In the genomic region with DNA sequence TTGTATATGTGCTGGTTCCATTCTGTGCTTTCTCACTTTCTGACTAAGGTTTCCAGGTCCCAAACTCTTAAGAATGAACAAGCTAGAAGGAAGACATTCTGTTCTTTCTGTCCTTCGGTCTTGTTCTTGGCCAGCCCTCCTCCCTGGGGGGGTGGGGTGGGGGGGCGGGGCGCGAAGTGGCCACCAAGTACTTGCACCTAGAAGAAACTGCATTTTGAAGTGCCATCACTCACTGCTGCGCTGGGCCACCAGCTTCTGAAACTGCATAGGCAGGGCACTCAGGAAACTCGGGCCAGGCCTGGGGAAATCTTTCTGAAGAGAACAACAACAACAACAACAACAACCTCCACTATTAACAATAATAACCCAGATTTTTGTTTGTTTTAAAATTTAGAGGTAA, we compare ENCODE assay signal across 14 mouse cellular contexts.
"Had no signal": no experiment of that assay in that cellular context is flagged by ENCODE, and none has a peak within 500 bp of the region (broad histone marks: within the 10 kb centered on the region; RNA-seq: fewer than 3 reads in every experiment).

No protein-coding gene starts in this region.

- DNase-seq: kidney, adult 11 months; kidney, adult 8-10 months; kidney, postnatal 10 days; kidney, postnatal 4 days; left cerebral cortex, postnatal 4 days; lung, adult 18-20 months; midbrain, embryonic 14.5 days; thymus, adult 18-20 months; thymus, postnatal 36 days had no signal

- H3K9ac ChIP-seq: kidney, embryonic 15.5 days; limb, embryonic 12.5 days; limb, embryonic 15.5 days; liver, embryonic 14.5 days had no signal

- H3K4me3 ChIP-seq: kidney, embryonic 15.5 days; limb, embryonic 12.5 days; limb, embryonic 15.5 days had no signal

- H3K36me3 ChIP-seq: kidney, embryonic 15.5 days; limb, embryonic 12.5 days; limb, embryonic 15.5 days had no signal

- H3K9me3 ChIP-seq: kidney, embryonic 15.5 days; limb, embryonic 12.5 days; limb, embryonic 15.5 days had no signal

- H3K4me2 ChIP-seq: kidney, embryonic 15.5 days; limb, embryonic 12.5 days; limb, embryonic 15.5 days; midbrain, embryonic 11.5 days had no signal

- H3K4me1 ChIP-seq: kidney, embryonic 15.5 days; limb, embryonic 15.5 days had no signal

- H3K27me3 ChIP-seq: kidney, embryonic 15.5 days; limb, embryonic 12.5 days; limb, embryonic 15.5 days had no signal

- H3K27ac ChIP-seq: kidney, embryonic 15.5 days; limb, embryonic 12.5 days; limb, embryonic 15.5 days; liver, embryonic 14.5 days had no signal
